Mouse (Mus musculus) spleen, adult 2 months (tissue): Measurements from ENCODE around the gene Creb1. TPM values are rescaled to one million over a fixed set of nuclear protein-coding genes. Genes with fewer than 3 reads are reported as not detected.

Experiments
- DNase-seq, 2 experiments: peaks; one replicate each; pipeline versions ENCODE4 v3.0.0 to v3.0.0-alpha.2; 2012 to 2021; ENCODE audit warnings: low spot score in 2 of 2, low read depth in 1 of 2
- H3K27ac ChIP-seq: fragments of 200-500 bp; 2 replicates; pipeline ENCODE4 v1.5.1; 2012; ENCODE audit warnings: low read length, inconsistent platforms; ENCODE audit not compliant: insufficient read depth
- H3K27me3 ChIP-seq: fragments of 200-500 bp; 2 replicates; pipeline ENCODE4 v1.6.1; 2012; ENCODE audit warnings: mild to moderate bottlenecking, moderate library complexity, low read length, inconsistent platforms; ENCODE audit not compliant: control insufficient read depth, insufficient read depth
- H3K36me3 ChIP-seq: fragments of 200-500 bp; 2 replicates; pipeline ENCODE4 v1.6.1; 2012; ENCODE audit warnings: mild to moderate bottlenecking, low read length, inconsistent platforms; ENCODE audit not compliant: control insufficient read depth, insufficient read depth
- H3K4me1 ChIP-seq: fragments of 200-500 bp; 2 replicates; pipeline ENCODE4 v1.6.1; 2011; ENCODE audit warnings: inconsistent platforms; ENCODE audit not compliant: control insufficient read depth, insufficient read depth, insufficient read length
- H3K4me3 ChIP-seq: fragments of 200-500 bp; 2 replicates; pipeline ENCODE4 v1.5.1; 2011; ENCODE audit warnings: mild to moderate bottlenecking, inconsistent platforms; ENCODE audit not compliant: insufficient read depth, insufficient read length; ENCODE audit errors: extremely low read depth
- CTCF ChIP-seq: fragments of 200-500 bp; IDR thresholded peaks from 2 replicates; pipeline ENCODE4 v1.5.1; 2011; ENCODE audit warnings: mild to moderate bottlenecking, inconsistent platforms; ENCODE audit not compliant: insufficient read depth, insufficient read length, insufficient replicate concordance; ENCODE audit errors: extremely low read depth
- POLR2A ChIP-seq: fragments of 200-500 bp; IDR thresholded peaks from 2 replicates; pipeline ENCODE4 v1.6.1; 2011; ENCODE audit warnings: low read depth, low read length, inconsistent platforms
- WGBS: fragments of 180-500 bp; shearing (Covaris S2); methylation state at CpG from one replicate; pipeline ENCODE4 v1.1.7; 2018; 5-methylcytosine and 5-hydroxymethylcytosine counted together
- polyA plus RNA-seq: library from polyadenylated mRNA; depleted of rRNA; stranded (reverse); fragments of >200 nt; gene quantifications from 2 replicates; pipeline ENCODE4 v1.2.3, GENCODE M21; 2012

Gene Creb1
- polyA plus RNA-seq, 1 experiment, result 26.1 TPM

GRCm38 (mm10) chr1:64514184-64514583 is 18.3 kb upstream of the Creb1 start:
- Histone ChIP-seq H3K27me3 (no peaks in the 10 kb centered on the region), H3K4me3 (no peak overlapping the region), H3K27ac (no peak overlapping the region), H3K4me1 (no peaks in the 10 kb centered on the region), H3K36me3 (no peaks in the 10 kb centered on the region)
- TF ChIP-seq CTCF (no peak), POLR2A (no peak)
- no peak for DNase-seq
- WGBS, result 88% methylated on average over 7 of the region's 7 CpGs

- Histone ChIP-seq H3K36me3 (no peaks in the 10 kb centered on the region), H3K27ac (no peak overlapping the region), H3K4me3 (no peak overlapping the region), H3K4me1 (no peaks in the 10 kb centered on the region), H3K27me3 (no peaks in the 10 kb centered on the region)
- no peak for TF ChIP-seq CTCF
- no peak for DNase-seq
- WGBS, result 70% methylated on average over 3 of the region's 3 CpGs
Measured at GRCm38 (mm10) chr1:64516593-64516992, 15.9 kb upstream of the Creb1 start.

GRCm38 (mm10) chr1:64518480-64518879 is 14.0 kb upstream of the Creb1 start:
- Histone ChIP-seq H3K4me3 (no peak overlapping the region), H3K27ac (no peak overlapping the region), H3K36me3 (no peaks in the 10 kb centered on the region), H3K27me3 (no peaks in the 10 kb centered on the region), H3K4me1 (no peaks in the 10 kb centered on the region)
- DNase-seq, result no peak
- TF ChIP-seq CTCF (no peak), POLR2A (no peak)
- WGBS, result 26% methylated on average over 3 of the region's 3 CpGs

- no peaks in the 10 kb centered on the region for H3K27me3 ChIP-seq
- no peak overlapping the region for H3K4me3 ChIP-seq
- no peak for TF ChIP-seq POLR2A
- no peak for TF ChIP-seq CTCF
- H3K27ac ChIP-seq, result no peak overlapping the region
- WGBS, result 72% methylated on average over 1 of the region's 1 CpGs
- no peaks in the 10 kb centered on the region for H3K36me3 ChIP-seq
- DNase-seq, result no peak
- H3K4me1 ChIP-seq, result no peaks in the 10 kb centered on the region
Measured at GRCm38 (mm10) chr1:64519345-64519744, 13.1 kb upstream of the Creb1 start.

- no peaks in the 10 kb centered on the region for H3K36me3 ChIP-seq
- 100% methylated on average over 1 of the region's 1 CpGs for WGBS
- no peak overlapping the region for H3K4me3 ChIP-seq
- no peak for DNase-seq
- TF ChIP-seq CTCF, result no peak
- no peak for TF ChIP-seq POLR2A
- no peaks in the 10 kb centered on the region for H3K27me3 ChIP-seq
- H3K4me1 ChIP-seq, result no peaks in the 10 kb centered on the region
- H3K27ac ChIP-seq, result no peak overlapping the region
Measured at GRCm38 (mm10) chr1:64519901-64520300, 12.5 kb upstream of the Creb1 start.

- WGBS, result 93% methylated on average over 3 of the region's 3 CpGs
- H3K4me1 ChIP-seq, result peaks cover under 1% of the 10 kb centered on the region; the same call in 1 of the 2 replicates
- DNase-seq, result no peak
- no peaks in the 10 kb centered on the region for H3K27me3 ChIP-seq
- no peak overlapping the region for H3K27ac ChIP-seq
- H3K36me3 ChIP-seq, result no peaks in the 10 kb centered on the region
- no peak overlapping the region for H3K4me3 ChIP-seq
- TF ChIP-seq CTCF, result no peak
- no peak for TF ChIP-seq POLR2A
Measured at GRCm38 (mm10) chr1:64521734-64522133, 10.7 kb upstream of the Creb1 start.

GRCm38 (mm10) chr1:64522637-64523036 is 9.8 kb upstream of the Creb1 start:
- H3K27me3 ChIP-seq, result no peaks in the 10 kb centered on the region
- no peaks in the 10 kb centered on the region for H3K36me3 ChIP-seq
- H3K4me1 ChIP-seq, result peaks cover 7% of the 10 kb centered on the region
- no peak overlapping the region for H3K4me3 ChIP-seq
- DNase-seq, result no peak
- no peak overlapping the region for H3K27ac ChIP-seq
- WGBS, result 91% methylated on average over 6 of the region's 6 CpGs
- no peak for TF ChIP-seq CTCF
- TF ChIP-seq POLR2A, result no peak
